Mouse (Mus musculus) layer of hippocampus, postnatal 25 days (tissue): ENCODE data around the gene Cpne9. TPM values are rescaled to one million over a fixed set of nuclear protein-coding genes. Genes with fewer than 3 reads are reported as not detected.
"Not testable (repeated sequence)": the region's sequence is repeated elsewhere in the genome, so short reads cannot be mapped to it uniquely, and the experiment has no call there.

Experiments used
- DNase-seq, 2 experiments: peaks; one replicate each; pipeline ENCODE4 v3.0.0; 2022; ENCODE audit warnings: mixed read lengths in 2 of 2, low spot score in 1 of 2; ENCODE audit errors: extremely low spot score in 1 of 2
- total RNA-seq, 2 experiments: library from RNA; stranded (reverse); gene quantifications; 2 replicates each; pipeline ENCODE4 v1.2.3; 2021

Gene Cpne9
- total RNA-seq, 2 experiments from 2014 or later = 17.5 to 18.9 TPM

- DNase-seq = no peak
Observed at GRCm38 (mm10) chr6:113287236-113287635, 5.1 kb downstream of the Cpne9 start.

DNA sequence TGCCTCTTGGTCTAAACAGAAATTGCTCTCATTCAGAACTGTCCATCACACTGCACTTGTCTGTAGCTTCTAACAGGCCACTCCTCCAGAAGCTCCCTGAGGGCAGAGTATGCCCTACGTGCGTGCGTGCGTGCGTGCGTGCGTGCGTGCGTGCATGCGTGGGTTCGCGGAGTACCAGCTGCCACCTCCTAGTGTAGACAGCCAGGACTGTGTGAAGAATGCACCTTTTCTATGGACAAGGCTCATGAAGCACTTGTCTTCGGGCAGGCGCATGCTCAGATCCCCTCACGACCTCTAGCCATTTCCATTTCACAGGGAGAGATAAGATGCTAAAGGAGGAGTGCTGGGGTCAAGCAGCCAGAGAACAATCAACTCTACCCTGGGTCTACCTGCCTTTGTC is 7.2 kb downstream of the Cpne9 start:
- no peak for DNase-seq

DNA sequence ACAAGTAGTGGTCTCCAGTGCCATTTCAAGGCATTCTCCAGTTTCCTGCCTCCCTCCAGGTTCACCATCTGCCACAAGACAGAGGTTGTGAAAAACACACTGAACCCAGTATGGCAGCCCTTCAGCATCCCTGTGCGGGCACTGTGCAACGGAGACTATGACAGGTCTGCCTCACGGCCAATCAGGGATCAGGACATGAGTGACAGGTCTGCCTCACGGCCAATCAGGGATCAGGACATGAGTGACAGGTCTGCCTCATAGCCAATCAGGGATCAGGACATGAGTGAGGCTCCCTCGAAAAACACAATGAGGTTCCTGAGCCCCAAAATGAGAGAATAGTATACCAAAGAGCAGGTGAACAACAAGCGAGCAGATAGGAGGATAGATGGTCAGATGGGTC is 8.2 kb downstream of the Cpne9 start:
- no peak for DNase-seq

GRCm38 (mm10) chr6:113292938-113293337 is 10.8 kb downstream of the Cpne9 start:
- no peak for DNase-seq

DNA sequence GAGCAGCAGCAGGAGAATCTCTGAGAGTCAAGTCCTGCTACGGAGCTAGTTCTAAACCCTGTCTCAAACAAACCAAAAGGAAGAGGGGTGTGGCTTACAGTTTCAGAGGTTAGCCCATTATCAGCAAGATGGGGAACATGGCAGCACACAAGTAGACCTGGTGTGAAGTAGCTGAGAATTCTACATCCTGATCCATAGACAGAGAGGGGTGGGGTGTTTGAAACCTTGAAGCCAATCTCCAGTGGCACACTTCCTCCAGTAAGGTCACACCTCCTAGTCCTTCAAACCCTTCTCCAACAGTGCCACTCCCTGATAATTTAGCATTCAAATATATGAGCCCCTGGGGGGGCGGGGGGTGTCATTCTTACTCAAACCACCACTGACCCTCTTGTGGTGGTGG is 13.9 kb downstream of the Cpne9 start:
- no peak for DNase-seq

DNA sequence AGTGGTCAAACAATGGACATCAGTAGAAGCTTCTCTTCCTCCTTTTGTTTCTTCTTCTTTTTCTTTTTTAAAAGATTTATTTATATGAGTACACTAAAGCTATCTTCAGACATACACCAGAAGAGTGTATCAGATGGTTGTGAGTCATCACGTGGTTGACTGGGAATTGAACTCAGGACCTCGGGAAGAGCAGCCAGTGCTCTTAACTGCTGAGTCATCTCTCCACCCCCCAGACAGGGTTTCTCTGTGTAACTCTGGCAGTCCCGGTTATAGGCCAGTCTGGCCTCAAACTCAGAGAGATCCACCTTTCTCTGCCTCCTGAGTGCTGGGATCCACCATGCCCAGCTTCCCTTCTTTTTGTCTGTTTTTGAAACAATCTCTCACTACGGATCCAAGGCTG is 14.5 kb downstream of the Cpne9 start:
- DNase-seq = no peak

- DNase-seq = no peak
Observed at GRCm38 (mm10) chr6:113301350-113301749, 19.2 kb downstream of the Cpne9 start.

- no peak for DNase-seq
Observed at GRCm38 (mm10) chr6:113302258-113302657, 20.2 kb downstream of the Cpne9 start.

DNA sequence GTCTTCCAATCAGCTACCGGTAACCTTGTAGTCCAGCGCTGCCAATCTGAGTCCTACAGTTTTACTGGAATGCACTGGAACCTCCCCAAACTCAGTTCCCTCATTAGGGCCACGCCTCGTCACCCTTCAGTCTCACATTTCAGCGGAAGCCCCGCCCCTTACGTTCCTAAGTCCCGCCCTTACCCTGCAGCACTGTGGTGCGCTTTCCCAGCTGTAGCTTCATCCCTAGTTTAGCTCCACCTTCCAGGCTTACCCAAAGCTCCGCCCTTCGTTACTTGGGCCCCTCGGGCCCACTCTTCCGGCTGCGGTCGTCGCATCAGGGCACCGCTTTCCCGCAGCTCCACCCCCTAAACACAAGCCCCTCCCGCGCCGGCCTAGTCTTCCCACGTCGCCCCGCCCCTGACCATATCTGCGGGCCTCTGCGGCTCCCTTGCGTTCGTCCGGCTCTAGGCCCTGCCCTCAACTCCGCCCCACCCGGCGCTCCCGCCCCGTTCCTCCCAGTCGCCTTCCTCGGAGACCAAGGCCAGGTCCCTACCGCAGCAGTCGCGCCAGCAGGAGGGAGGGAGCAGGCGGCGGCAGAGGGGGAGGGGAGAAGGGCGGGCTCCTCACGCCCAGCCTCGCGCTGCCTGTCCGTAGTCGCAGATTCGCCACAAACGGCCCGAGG is 24.3 kb downstream of the Cpne9 start:
- DNase-seq = peak; percentile 90 to 97

DNA sequence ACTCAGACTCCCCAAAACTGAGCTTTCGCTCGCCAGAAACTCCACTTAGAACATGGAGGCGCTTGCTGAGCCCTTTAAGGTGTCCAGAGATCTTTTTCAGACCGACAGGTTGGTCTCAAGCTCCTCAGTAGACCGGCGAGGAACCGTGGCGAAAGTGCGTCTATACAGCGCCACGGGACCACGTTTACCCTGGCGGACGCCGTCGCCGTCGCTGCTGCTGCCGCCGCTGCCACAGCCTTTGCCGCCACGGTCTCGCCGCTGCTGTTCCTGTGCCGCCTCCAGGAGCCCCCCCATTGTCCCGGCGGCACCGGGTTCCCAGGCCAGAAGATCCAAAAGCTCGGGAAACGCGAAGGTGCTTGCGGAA is 24.9 kb downstream of the Cpne9 start, which contains the start of gene Brpf1:
Gene Brpf1 (plus strand): TSS at position 152 of the 364 bp plus-strand sequence.
- no peak for DNase-seq

- DNase-seq = peak; percentile 13 to 26
Observed at GRCm38 (mm10) chr6:113307481-113308121, 25.5 kb downstream of the Cpne9 start.

DNA sequence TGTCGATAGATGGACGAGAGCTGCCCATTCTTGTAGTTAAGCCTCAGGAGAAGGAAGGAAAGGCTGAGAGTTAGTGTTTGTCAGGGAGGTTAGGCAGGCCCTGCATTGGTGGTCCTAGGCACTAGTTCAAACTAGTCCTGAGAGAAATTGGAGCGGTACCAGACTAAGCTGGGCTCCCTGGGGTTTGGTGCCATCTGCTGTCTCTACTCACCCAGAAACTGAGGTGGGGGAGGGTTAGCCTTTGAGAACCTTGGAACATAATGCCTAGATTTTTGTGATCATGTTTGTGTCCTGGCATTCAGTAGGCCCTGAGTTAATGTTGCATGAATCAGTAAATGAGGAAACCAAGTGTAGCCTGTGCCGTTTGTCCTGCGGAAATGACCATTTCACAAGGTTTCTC is 26.0 kb downstream of the Cpne9 start:
- DNase-seq = peak in 1 of 2 experiments; percentile 29

- DNase-seq = no peak
Observed at GRCm38 (mm10) chr6:113315972-113316371, 33.9 kb downstream of the Cpne9 start.

DNA sequence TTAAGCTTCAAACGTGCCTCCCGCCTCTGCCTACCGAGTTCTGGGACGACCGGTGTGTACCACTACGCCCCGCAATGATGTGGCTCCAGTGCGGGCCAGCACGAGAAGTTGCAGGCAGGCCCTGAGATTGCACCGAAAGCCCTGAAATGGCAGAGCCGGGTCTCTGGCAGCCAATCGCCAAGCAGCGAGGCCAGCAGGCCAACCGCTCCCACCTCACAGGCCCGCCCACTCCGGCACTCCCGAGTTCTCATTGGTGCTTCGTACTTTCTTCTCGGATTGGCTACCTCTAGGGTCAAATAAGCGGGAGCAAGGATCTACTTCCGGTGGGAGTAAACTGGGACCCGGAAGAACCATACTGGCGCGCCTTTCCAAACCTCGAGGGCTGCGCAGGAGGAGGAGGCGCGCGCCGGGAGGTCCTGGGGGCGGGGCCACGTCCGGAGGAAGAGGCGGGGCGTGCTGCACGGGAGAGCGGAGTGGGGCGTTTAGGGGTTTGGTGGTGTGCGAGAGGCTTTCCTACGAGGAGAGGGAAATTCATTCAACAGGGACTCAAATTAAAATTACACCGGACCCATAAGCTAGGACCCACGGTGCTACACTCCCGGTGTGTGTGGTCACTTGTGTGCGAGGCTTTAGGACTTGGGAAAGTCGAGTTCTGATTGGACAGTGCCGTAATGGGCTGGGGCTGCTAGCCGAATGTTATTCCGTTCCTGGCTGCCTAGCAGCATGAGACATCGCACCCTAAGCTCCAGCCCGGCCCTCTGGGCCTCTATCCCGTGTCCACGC is 44.6 kb downstream of the Cpne9 start, which contains the start of gene Ogg1:
Gene Ogg1 (plus strand): TSS at position 440 of the 783 bp plus-strand sequence.
- peak; percentile 80 to 85 for DNase-seq

GRCm38 (mm10) chr6:113329396-113329795 is 47.3 kb downstream of the Cpne9 start:
- DNase-seq = no peak

DNA sequence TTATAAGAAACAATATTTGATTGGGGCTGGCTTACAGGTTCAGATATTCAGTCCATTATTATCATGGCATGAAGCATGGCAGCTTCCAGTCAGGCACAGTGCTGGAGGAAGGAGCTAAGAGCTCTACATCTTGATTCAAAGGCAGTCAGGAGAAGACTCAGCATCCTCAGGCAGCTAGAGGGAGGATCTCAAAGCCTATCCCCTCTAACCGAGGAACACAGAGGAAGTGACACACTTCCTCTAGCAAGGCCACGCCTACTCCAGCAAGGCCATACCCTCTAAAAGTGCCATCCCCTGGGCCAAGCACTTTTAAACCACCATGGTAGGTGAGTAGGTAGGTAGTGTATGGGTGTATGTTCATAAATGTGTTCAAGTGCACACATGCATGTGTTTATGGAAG is 48.4 kb downstream of the Cpne9 start:
- DNase-seq = no peak

DNA sequence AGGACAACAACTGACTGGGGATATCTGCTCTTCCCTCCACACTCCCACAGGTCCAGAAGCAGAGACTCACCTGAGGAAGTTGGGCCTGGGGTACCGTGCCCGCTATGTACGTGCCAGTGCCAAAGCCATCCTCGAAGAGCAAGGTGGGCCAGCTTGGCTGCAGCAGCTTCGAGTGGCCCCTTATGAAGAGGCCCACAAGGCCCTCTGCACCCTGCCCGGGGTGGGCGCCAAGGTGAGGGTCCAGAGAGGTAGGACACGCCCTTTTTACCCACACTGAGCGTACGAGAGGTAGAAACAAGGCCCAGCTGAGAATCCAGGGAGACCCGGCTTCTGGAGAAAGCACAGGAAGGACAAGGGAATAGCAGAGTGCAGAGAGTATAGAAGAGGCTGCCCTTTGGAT is 49.6 kb downstream of the Cpne9 start:
- DNase-seq = no peak

DNA sequence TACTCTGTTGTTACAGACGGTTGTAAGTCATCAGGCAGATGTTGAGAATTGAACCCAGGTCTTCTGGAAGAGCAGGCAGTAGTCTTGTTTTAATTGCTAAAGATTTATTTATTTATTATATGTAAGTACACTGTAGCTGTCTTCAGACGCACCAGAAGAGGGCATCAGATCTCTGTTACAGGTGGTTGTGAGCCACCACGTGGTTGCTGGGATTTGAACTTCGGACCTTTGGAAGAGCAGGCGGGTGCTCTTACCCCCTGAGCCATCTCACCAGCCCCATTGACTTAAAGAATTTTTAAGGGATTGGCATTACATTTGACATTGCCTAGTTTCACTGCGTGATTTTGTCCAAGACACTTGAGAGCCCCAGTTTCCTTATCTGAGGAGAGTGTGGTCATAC is 50.6 kb downstream of the Cpne9 start:
- DNase-seq = not testable (repeated sequence)

GRCm38 (mm10) chr6:113333137-113333950 is 51.2 kb downstream of the Cpne9 start:
- DNase-seq = peak in 1 of 2 experiments; percentile 53

DNA sequence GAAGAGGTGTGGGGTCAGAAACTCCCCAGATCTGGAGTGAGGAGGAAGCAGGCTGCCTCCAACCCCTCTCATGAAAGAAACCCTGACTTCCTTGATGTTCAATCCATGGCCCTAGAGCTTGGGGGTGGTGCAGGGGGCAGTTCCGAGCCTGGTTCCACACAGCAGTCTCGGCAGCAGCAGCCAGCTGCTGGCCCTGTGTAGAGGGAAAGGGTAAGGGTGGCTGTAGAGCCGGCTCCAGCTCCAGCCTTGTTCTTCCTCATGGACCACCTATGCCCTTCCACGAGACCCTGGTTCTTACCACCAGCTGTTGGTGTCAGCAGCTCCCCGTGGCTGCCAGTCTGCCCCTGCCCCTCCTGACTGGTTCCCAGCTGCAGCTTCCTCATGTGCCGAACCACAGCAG is 52.1 kb downstream of the Cpne9 start:
- DNase-seq = no peak
